Mouse (Mus musculus): Measurements from ENCODE around the gene Rhot2.

GRCm38 (mm10) chr17:25836397-25837075 lies 8.1 kb downstream of the Rhot2 start:
- TF ChIP-seq POLR2A (IDR thresholded peaks at IDR 0.05; ENCODE audit: low read depth, low read length) (no peak), MXI1 (IDR thresholded peaks at IDR 0.05; ENCODE audit: low read depth, low read length) (no peak), MAFK (IDR thresholded peaks at IDR 0.05; ENCODE audit: insufficient replicate concordance, low read length) (no peak)
